Mouse (Mus musculus): ENCODE results near the gene Fgfr2. TPM values are rescaled to one million over a fixed set of nuclear protein-coding genes. Genes with fewer than 3 reads are reported as not detected.

Fgfr2 gene
- polyA plus RNA-seq, 1 experiment = 14.7 TPM

- Histone ChIP-seq H3K4me1 (ENCODE audit: control insufficient read depth, insufficient read depth, insufficient read length, low read length) (peaks cover 7% of the 10 kb centered on the region; the same call in 1 of the 2 replicates), H3K27me3 (ENCODE audit: control insufficient read depth, insufficient read depth, low read length) (no peaks in the 10 kb centered on the region; the same call in 1 of the 2 replicates), H3K36me3 (ENCODE audit: control insufficient read depth, insufficient read depth, low read length) (no peaks in the 10 kb centered on the region), H3K4me3 (ENCODE audit: low read depth, low read length) (no peak overlapping the region), H3K27ac (ENCODE audit: insufficient read depth, low read depth, low read length) (no peak overlapping the region)
- TF ChIP-seq CTCF (IDR thresholded peaks at IDR 0.05; ENCODE audit: extremely low read depth, insufficient read length, insufficient replicate concordance, low read depth, low read length) (peak; percentile 41; the same call in 1 of the 2 replicates), POLR2A (IDR thresholded peaks at IDR 0.05; ENCODE audit: low read depth, low read length) (no peak)
- WGBS = 44% methylated on average over 8 of the region's 8 CpGs
Measured at GRCm38 (mm10) chr7:130993907-130994306, 2129.2 kb downstream of the Fgfr2 start.

GRCm38 (mm10) chr7:130991174-130991789 is 2131.9 kb downstream of the Fgfr2 start:
- Histone ChIP-seq H3K27ac (ENCODE audit: insufficient read depth, low read depth, low read length) (no peak overlapping the region), H3K36me3 (ENCODE audit: control insufficient read depth, insufficient read depth, low read length) (no peaks in the 10 kb centered on the region), H3K4me1 (ENCODE audit: control insufficient read depth, insufficient read depth, insufficient read length, low read length) (peaks cover 6% of the 10 kb centered on the region; the same call in 1 of the 2 replicates), H3K27me3 (ENCODE audit: control insufficient read depth, insufficient read depth, low read length) (no peaks in the 10 kb centered on the region), H3K4me3 (ENCODE audit: low read depth, low read length) (peak overlapping the region; percentile 60)
- WGBS = 34% methylated on average over 13 of the region's 13 CpGs
- TF ChIP-seq CTCF (IDR thresholded peaks at IDR 0.05; ENCODE audit: extremely low read depth, insufficient read length, insufficient replicate concordance, low read depth, low read length) = no peak
- TF ChIP-seq POLR2A (IDR thresholded peaks at IDR 0.05; ENCODE audit: low read depth, low read length) = no peak

GRCm38 (mm10) chr7:130989371-130989770 is 2133.8 kb downstream of the Fgfr2 start:
- Histone ChIP-seq H3K27me3 (ENCODE audit: control insufficient read depth, insufficient read depth, low read length) (no peaks in the 10 kb centered on the region), H3K36me3 (ENCODE audit: control insufficient read depth, insufficient read depth, low read length) (no peaks in the 10 kb centered on the region), H3K27ac (ENCODE audit: insufficient read depth, low read depth, low read length) (no peak overlapping the region), H3K4me1 (ENCODE audit: control insufficient read depth, insufficient read depth, insufficient read length, low read length) (peaks cover 6% of the 10 kb centered on the region; the same call in 1 of the 2 replicates), H3K4me3 (ENCODE audit: low read depth, low read length) (no peak overlapping the region)
- no peak for TF ChIP-seq CTCF (IDR thresholded peaks at IDR 0.05; ENCODE audit: extremely low read depth, insufficient read length, insufficient replicate concordance, low read depth, low read length)
- no peak for TF ChIP-seq POLR2A (IDR thresholded peaks at IDR 0.05; ENCODE audit: low read depth, low read length)
- WGBS = 80% methylated on average over 3 of the region's 3 CpGs

- no peak overlapping the region for H3K27ac ChIP-seq (ENCODE audit: insufficient read depth, low read depth, low read length)
Measured at GRCm38 (mm10) chr7:130988146-130988545, 2135.0 kb downstream of the Fgfr2 start.

GRCm38 (mm10) chr7:130985716-130986115 is 2137.4 kb downstream of the Fgfr2 start:
- no peaks in the 10 kb centered on the region for H3K27me3 ChIP-seq (ENCODE audit: control insufficient read depth, insufficient read depth, low read length)
- H3K36me3 ChIP-seq (ENCODE audit: control insufficient read depth, insufficient read depth, low read length) = no peaks in the 10 kb centered on the region
- no peak overlapping the region for H3K4me3 ChIP-seq (ENCODE audit: low read depth, low read length)
- H3K27ac ChIP-seq (ENCODE audit: insufficient read depth, low read depth, low read length) = no peak overlapping the region
- H3K4me1 ChIP-seq (ENCODE audit: control insufficient read depth, insufficient read depth, insufficient read length, low read length) = no peaks in the 10 kb centered on the region; the same call in 1 of the 2 replicates
- 84% methylated on average over 3 of the region's 3 CpGs for WGBS
- TF ChIP-seq CTCF (IDR thresholded peaks at IDR 0.05; ENCODE audit: extremely low read depth, insufficient read length, insufficient replicate concordance, low read depth, low read length) = no peak
- TF ChIP-seq POLR2A (IDR thresholded peaks at IDR 0.05; ENCODE audit: low read depth, low read length) = no peak

More at GRCm38 (mm10) chr7:130988146-130988545, 2135.0 kb downstream of the Fgfr2 start:
- Histone ChIP-seq H3K36me3 (ENCODE audit: control insufficient read depth, insufficient read depth, low read length) (no peaks in the 10 kb centered on the region), H3K4me3 (ENCODE audit: low read depth, low read length) (no peak overlapping the region), H3K27me3 (ENCODE audit: control insufficient read depth, insufficient read depth, low read length) (no peaks in the 10 kb centered on the region), H3K4me1 (ENCODE audit: control insufficient read depth, insufficient read depth, insufficient read length, low read length) (peaks cover 6% of the 10 kb centered on the region; the same call in 1 of the 2 replicates)
- WGBS = 76% methylated on average over 5 of the region's 5 CpGs
- no peak for TF ChIP-seq CTCF (IDR thresholded peaks at IDR 0.05; ENCODE audit: extremely low read depth, insufficient read length, insufficient replicate concordance, low read depth, low read length)
- no peak for TF ChIP-seq POLR2A (IDR thresholded peaks at IDR 0.05; ENCODE audit: low read depth, low read length)

- Histone ChIP-seq H3K36me3 (ENCODE audit: control insufficient read depth, insufficient read depth, low read length) (no peaks in the 10 kb centered on the region), H3K27me3 (ENCODE audit: control insufficient read depth, insufficient read depth, low read length) (no peaks in the 10 kb centered on the region), H3K27ac (ENCODE audit: insufficient read depth, low read depth, low read length) (no peak overlapping the region), H3K4me3 (ENCODE audit: low read depth, low read length) (no peak overlapping the region), H3K4me1 (ENCODE audit: control insufficient read depth, insufficient read depth, insufficient read length, low read length) (no peaks in the 10 kb centered on the region)
- TF ChIP-seq CTCF (IDR thresholded peaks at IDR 0.05; ENCODE audit: extremely low read depth, insufficient read length, insufficient replicate concordance, low read depth, low read length) = no peak
- TF ChIP-seq POLR2A (IDR thresholded peaks at IDR 0.05; ENCODE audit: low read depth, low read length) = no peak
- WGBS = 73% methylated on average over 12 of the region's 12 CpGs
Measured at GRCm38 (mm10) chr7:130985193-130985592, 2138.0 kb downstream of the Fgfr2 start.

- 86% methylated on average over 7 of the region's 7 CpGs for WGBS
Measured at GRCm38 (mm10) chr7:130984294-130984693, 2138.9 kb downstream of the Fgfr2 start.

More at GRCm38 (mm10) chr7:130984294-130984693, 2138.9 kb downstream of the Fgfr2 start:
- H3K4me3 ChIP-seq (ENCODE audit: low read depth, low read length) = no peak overlapping the region
- H3K4me1 ChIP-seq (ENCODE audit: control insufficient read depth, insufficient read depth, insufficient read length, low read length) = no peaks in the 10 kb centered on the region
- no peaks in the 10 kb centered on the region for H3K27me3 ChIP-seq (ENCODE audit: control insufficient read depth, insufficient read depth, low read length)
- H3K36me3 ChIP-seq (ENCODE audit: control insufficient read depth, insufficient read depth, low read length) = no peaks in the 10 kb centered on the region
- H3K27ac ChIP-seq (ENCODE audit: insufficient read depth, low read depth, low read length) = no peak overlapping the region
- TF ChIP-seq CTCF (IDR thresholded peaks at IDR 0.05; ENCODE audit: extremely low read depth, insufficient read length, insufficient replicate concordance, low read depth, low read length) (no peak), POLR2A (IDR thresholded peaks at IDR 0.05; ENCODE audit: low read depth, low read length) (no peak)

Data from small intestine, adult 2 months (tissue).